Mouse (Mus musculus) left cerebral cortex, postnatal 36 days (tissue): ENCODE results near the gene Bok. TPM values are rescaled to one million over a fixed set of nuclear protein-coding genes. Genes with fewer than 3 reads are reported as not detected.
A peak's percentile ranks its signal among the peaks of the same experiment; 100 is the strongest.

Experiments used
- DNase-seq, 2 experiments: peaks; one replicate each; pipeline ENCODE4 v3.0.0; 2021 to 2022; ENCODE audit warnings: low spot score in 2 of 2, mixed read lengths in 1 of 2
- intact Hi-C: fragments of 180-260 bp; cut with DNase I; formaldehyde crosslinking; loops from one replicate; pipeline ENCODE4 v1.15.1; 2025
- total RNA-seq, 2 experiments: library from RNA; stranded (reverse); gene quantifications; 2 replicates each; pipeline ENCODE4 v1.2.3; 2021

Bok gene
- total RNA-seq, 2 experiments from 2014 or later = 28.3 to 33.2 TPM

GRCm38 (mm10) chr1:93686961-93687320 lies 1.5 kb downstream of the Bok start:
- intact Hi-C loops = loop anchor here (2.0 kb wide), 1 partner anchor 52 kb away; no protein-coding TSS in a partner anchor
- DNase-seq = no peak

GRCm38 (mm10) chr1:93688154-93688553 lies 2.7 kb downstream of the Bok start:
- intact Hi-C loops = no loop called here
- DNase-seq = no peak

- DNase-seq = no peak
- intact Hi-C loops = no loop called here
Measured at GRCm38 (mm10) chr1:93689901-93690496, 4.5 kb downstream of the Bok start.

GRCm38 (mm10) chr1:93691106-93691505 lies 5.6 kb downstream of the Bok start:
- intact Hi-C loops = no loop called here
- DNase-seq = no peak

GRCm38 (mm10) chr1:93691786-93692357 lies 6.4 kb downstream of the Bok start:
- DNase-seq = peak in 1 of 2 experiments; percentile 31
- intact Hi-C loops = no loop called here

GRCm38 (mm10) chr1:93692773-93693172 lies 7.3 kb downstream of the Bok start:
- no peak for DNase-seq
- intact Hi-C loops = no loop called here

GRCm38 (mm10) chr1:93693502-93693901 lies 8.0 kb downstream of the Bok start:
- DNase-seq = no peak
- intact Hi-C loops = no loop called here

GRCm38 (mm10) chr1:93693943-93694342 lies 8.5 kb downstream of the Bok start:
- intact Hi-C loops = no loop called here
- DNase-seq = no peak

- intact Hi-C loops = no loop called here
- no peak for DNase-seq
Measured at GRCm38 (mm10) chr1:93694966-93695365, 9.5 kb downstream of the Bok start.

GRCm38 (mm10) chr1:93697317-93697716 lies 11.9 kb downstream of the Bok start:
- no peak for DNase-seq
- intact Hi-C loops = no loop called here

- DNase-seq = peak; percentile 71 to 74
- intact Hi-C loops = no loop called here
Measured at GRCm38 (mm10) chr1:93699159-93699558, 13.7 kb downstream of the Bok start.

GRCm38 (mm10) chr1:93702106-93702505 lies 16.6 kb downstream of the Bok start:
- intact Hi-C loops = no loop called here
- no peak for DNase-seq

- intact Hi-C loops = no loop called here
- no peak for DNase-seq
Measured at GRCm38 (mm10) chr1:93703472-93704048, 18.1 kb downstream of the Bok start.

GRCm38 (mm10) chr1:93704341-93704740 lies 18.9 kb downstream of the Bok start:
- no peak for DNase-seq
- intact Hi-C loops = no loop called here

GRCm38 (mm10) chr1:93705389-93705788 lies 19.9 kb downstream of the Bok start:
- intact Hi-C loops = no loop called here
- DNase-seq = no peak

GRCm38 (mm10) chr1:93716166-93716565 lies 30.7 kb downstream of the Bok start:
- intact Hi-C loops = no loop called here

GRCm38 (mm10) chr1:93721557-93721956 lies 36.1 kb downstream of the Bok start:
- DNase-seq = no peak
- intact Hi-C loops = loop anchor here (10.0 kb wide), 1 partner anchor 87 kb away; no protein-coding TSS in a partner anchor

More at GRCm38 (mm10) chr1:93716166-93716565, 30.7 kb downstream of the Bok start:
- no peak for DNase-seq

- DNase-seq = no peak
- intact Hi-C loops = loop anchor here (10.0 kb wide), 1 partner anchor 90 kb away; no protein-coding TSS in a partner anchor
Measured at GRCm38 (mm10) chr1:93724623-93725022, 39.2 kb downstream of the Bok start.

- DNase-seq = no peak
- intact Hi-C loops = loop anchor here (2.0 to 10.0 kb wide), 2 partner anchors 57 to 91 kb away; no protein-coding TSS in a partner anchor
Measured at GRCm38 (mm10) chr1:93725665-93726064, 40.2 kb downstream of the Bok start.

- intact Hi-C loops = loop anchor here (2.0 to 10.0 kb wide), 2 partner anchors 57 to 91 kb away; no protein-coding TSS in a partner anchor
- no peak for DNase-seq
Measured at GRCm38 (mm10) chr1:93726116-93726515, 40.7 kb downstream of the Bok start.

GRCm38 (mm10) chr1:93726974-93727373 lies 41.5 kb downstream of the Bok start:
- intact Hi-C loops = loop anchor here (2.0 to 10.0 kb wide), 2 partner anchors 58 to 92 kb away; no protein-coding TSS in a partner anchor
- DNase-seq = peak in 1 of 2 experiments; percentile 35
